Mouse (Mus musculus): ENCODE measurements around the gene Krit1. TPM values are rescaled to one million over a fixed set of nuclear protein-coding genes. Genes with fewer than 3 reads are reported as not detected.
"Not testable (repeated sequence)": the region's sequence is repeated elsewhere in the genome, so short reads cannot be mapped to it uniquely, and the experiment has no call there.

Gene Krit1
- polyA plus RNA-seq, 1 experiment: 2.1 TPM

DNA sequence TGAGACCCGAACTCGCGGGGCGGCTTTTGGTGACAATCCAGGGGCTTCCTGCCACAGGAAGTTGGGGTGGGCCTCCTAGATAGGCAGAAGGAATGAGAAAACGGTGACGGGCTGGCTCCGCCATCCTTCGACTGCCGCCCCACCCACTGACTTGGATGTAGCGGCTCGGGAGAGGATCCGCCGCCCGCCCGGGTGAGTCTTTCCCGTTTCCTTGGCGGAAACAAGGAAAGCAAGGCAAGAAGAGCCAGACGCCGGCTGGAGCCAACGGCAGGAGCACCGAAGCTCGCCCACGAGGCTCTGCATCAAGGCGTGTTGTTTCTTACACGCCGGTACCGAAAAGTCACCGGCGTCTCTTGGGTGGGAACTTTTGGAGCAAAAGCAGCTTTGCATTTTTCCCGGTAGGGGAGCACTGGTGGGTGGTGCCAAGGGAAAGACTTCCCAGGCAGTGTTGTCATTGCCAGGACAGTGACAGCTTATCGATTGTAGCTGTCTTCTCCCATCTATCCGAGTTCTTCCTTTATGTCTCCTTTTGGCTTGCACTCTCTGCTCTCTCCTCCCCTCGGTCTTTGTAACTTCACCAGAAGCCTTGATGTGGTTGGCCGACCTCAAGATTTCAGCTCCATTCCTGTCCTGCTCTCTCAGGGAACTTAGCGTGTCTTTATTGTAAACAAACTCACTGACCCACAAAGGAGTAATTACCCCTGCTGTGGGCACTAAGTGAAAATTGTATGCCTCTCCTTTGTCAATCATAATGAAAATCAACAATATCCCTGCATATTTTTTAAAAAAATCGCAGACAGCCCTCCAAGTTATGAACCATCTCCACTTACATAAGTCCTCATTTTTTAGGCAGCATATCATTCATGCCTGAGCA, 545 bp downstream of the Krit1 start:
- no peaks in the 10 kb centered on the region for H3K27me3 ChIP-seq (ENCODE audit: control insufficient read depth, insufficient read depth, low read length)
- 1% methylated on average over 36 of the region's 36 CpGs for WGBS
- peaks cover 4% of the 10 kb centered on the region for H3K36me3 ChIP-seq (ENCODE audit: control insufficient read depth, insufficient read depth, low read length)
- no peak; the same call in 1 of the 2 replicates for TF ChIP-seq POLR2A (IDR thresholded peaks at IDR 0.05; ENCODE audit: low read depth, low read length)
- no peak for TF ChIP-seq CTCF (IDR thresholded peaks at IDR 0.05; ENCODE audit: extremely low read depth, insufficient read length, insufficient replicate concordance, low read depth, low read length)
- peaks cover 4% of the 10 kb centered on the region; the same call in 1 of the 2 replicates for H3K4me1 ChIP-seq (ENCODE audit: control insufficient read depth, insufficient read depth, insufficient read length, low read length)
- H3K4me3 ChIP-seq (ENCODE audit: low read depth, low read length): peak overlapping the region; percentile 84
- peak overlapping the region; percentile 75 for H3K27ac ChIP-seq (ENCODE audit: insufficient read depth, low read depth, low read length)

DNA sequence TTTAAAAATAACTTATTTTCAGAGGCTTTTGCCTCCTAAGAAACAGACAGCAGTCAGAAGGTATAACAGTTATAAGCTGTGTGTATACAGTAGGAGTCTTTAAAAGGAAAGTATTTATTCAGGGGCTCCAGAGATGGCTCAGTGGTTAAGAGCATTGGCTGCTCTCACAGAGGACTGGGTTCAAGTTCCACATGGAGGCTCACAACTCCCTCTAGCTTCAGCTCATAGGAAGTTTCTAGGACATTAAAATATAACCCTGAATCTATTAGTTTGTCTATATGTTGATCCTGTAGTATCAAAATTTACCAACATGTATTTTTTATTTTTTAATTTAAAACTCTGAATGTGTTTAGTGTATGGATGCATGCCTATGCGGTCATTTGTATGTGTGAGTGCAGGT, 5.5 kb downstream of the Krit1 start:
- peaks cover 2% of the 10 kb centered on the region; the same call in 1 of the 2 replicates for H3K4me1 ChIP-seq (ENCODE audit: control insufficient read depth, insufficient read depth, insufficient read length, low read length)
- H3K4me3 ChIP-seq (ENCODE audit: low read depth, low read length): no peak overlapping the region
- peaks cover 17% of the 10 kb centered on the region for H3K36me3 ChIP-seq (ENCODE audit: control insufficient read depth, insufficient read depth, low read length)
- H3K27ac ChIP-seq (ENCODE audit: insufficient read depth, low read depth, low read length): no peak overlapping the region
- TF ChIP-seq CTCF (IDR thresholded peaks at IDR 0.05; ENCODE audit: extremely low read depth, insufficient read length, insufficient replicate concordance, low read depth, low read length) (no peak), POLR2A (IDR thresholded peaks at IDR 0.05; ENCODE audit: low read depth, low read length) (no peak)
- H3K27me3 ChIP-seq (ENCODE audit: control insufficient read depth, insufficient read depth, low read length): no peaks in the 10 kb centered on the region
- 96% methylated on average over 1 of the region's 1 CpGs for WGBS

DNA sequence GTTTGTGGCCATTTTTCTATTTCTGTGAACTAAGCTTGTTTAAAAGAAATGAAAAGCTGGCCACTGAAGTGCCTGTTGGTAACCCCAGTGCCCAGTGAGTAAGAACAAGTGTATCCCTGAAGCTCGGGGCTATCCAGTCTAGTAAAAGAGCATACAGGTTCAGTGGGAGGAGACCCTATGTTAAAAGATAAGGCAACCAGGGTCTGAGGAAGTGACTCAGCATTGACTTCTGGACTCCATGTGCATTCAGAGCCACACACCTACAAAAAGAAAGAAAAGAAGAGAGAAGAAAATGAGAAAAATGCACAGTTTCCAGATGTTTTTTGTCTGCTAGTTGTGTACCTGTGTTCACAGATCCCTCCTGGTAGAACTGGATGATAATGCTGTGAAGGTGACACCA, 31.1 kb downstream of the Krit1 start:
- no peaks in the 10 kb centered on the region for H3K27me3 ChIP-seq (ENCODE audit: control insufficient read depth, insufficient read depth, low read length)

DNA sequence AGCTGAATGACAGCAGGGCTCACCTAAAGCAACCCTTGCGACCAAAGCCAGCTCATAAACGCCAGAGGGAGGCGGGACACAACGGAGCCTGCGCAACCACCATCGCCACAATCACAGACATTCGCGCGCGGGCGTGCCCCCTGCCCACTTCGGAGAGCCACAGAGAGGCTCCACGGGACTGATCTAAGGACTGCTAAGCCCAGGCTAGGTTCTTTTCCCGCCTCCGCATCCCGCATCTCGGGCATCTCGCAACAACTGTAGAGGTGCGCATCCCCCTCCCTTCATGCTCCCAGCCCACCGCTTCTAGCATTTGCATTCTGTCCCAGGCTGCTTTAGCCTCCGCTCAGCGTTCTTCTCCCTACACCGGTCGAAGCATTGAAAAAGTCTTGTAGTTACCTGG, 42.0 kb downstream of the Krit1 start, which contains the start of gene Lrrd1:
Gene Lrrd1, plus strand, starts transcription at position 148 of the 400 bp plus-strand sequence.
- Histone ChIP-seq H3K36me3 (ENCODE audit: control insufficient read depth, insufficient read depth, low read length) (peaks cover 8% of the 10 kb centered on the region), H3K27ac (ENCODE audit: insufficient read depth, low read depth, low read length) (no peak within 1 kb of the TSS), H3K4me3 (ENCODE audit: low read depth, low read length) (no peak within 1 kb of the TSS), H3K27me3 (ENCODE audit: control insufficient read depth, insufficient read depth, low read length) (no peaks in the 10 kb centered on the region), H3K4me1 (ENCODE audit: control insufficient read depth, insufficient read depth, insufficient read length, low read length) (no peaks in the 10 kb centered on the region)
- TF ChIP-seq CTCF (IDR thresholded peaks at IDR 0.05; ENCODE audit: extremely low read depth, insufficient read length, insufficient replicate concordance, low read depth, low read length) (no peak), POLR2A (IDR thresholded peaks at IDR 0.05; ENCODE audit: low read depth, low read length) (no peak)
- WGBS: 20% methylated on average over 24 of the region's 24 CpGs

More for the DNA sequence above, 31.1 kb downstream of the Krit1 start:
- TF ChIP-seq CTCF (IDR thresholded peaks at IDR 0.05; ENCODE audit: extremely low read depth, insufficient read length, insufficient replicate concordance, low read depth, low read length) (no peak), POLR2A (IDR thresholded peaks at IDR 0.05; ENCODE audit: low read depth, low read length) (no peak)
- 64% methylated on average over 1 of the region's 1 CpGs for WGBS
- peaks cover 30% of the 10 kb centered on the region for H3K36me3 ChIP-seq (ENCODE audit: control insufficient read depth, insufficient read depth, low read length)
- no peaks in the 10 kb centered on the region for H3K4me1 ChIP-seq (ENCODE audit: control insufficient read depth, insufficient read depth, insufficient read length, low read length)
- no peak overlapping the region for H3K4me3 ChIP-seq (ENCODE audit: low read depth, low read length)
- no peak overlapping the region for H3K27ac ChIP-seq (ENCODE audit: insufficient read depth, low read depth, low read length)

DNA sequence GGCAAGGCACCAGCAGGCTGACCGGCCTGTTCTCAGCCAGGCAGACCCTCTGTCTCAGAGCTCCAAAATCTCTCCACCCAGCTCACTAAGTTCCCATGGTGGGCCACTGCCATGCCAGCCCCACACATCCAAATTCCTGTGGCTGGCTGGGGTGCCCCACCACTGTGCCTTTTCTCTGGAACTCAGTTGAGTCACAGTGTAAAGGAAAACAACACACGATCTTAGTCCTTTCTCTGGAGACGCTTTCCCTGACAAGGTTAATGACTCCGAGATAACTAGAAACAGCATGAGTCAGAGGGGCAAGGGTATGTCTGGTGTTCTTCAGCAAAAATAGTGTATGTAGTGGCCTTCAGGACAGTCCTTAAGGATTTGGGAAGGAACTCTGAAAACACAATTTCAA, 67.2 kb downstream of the Krit1 start:
- Histone ChIP-seq H3K4me3 (ENCODE audit: low read depth, low read length) (no peak overlapping the region), H3K27me3 (ENCODE audit: control insufficient read depth, insufficient read depth, low read length) (no peaks in the 10 kb centered on the region), H3K27ac (ENCODE audit: insufficient read depth, low read depth, low read length) (no peak overlapping the region), H3K4me1 (ENCODE audit: control insufficient read depth, insufficient read depth, insufficient read length, low read length) (no peaks in the 10 kb centered on the region), H3K36me3 (ENCODE audit: control insufficient read depth, insufficient read depth, low read length) (no peaks in the 10 kb centered on the region)
- no peak for TF ChIP-seq POLR2A (IDR thresholded peaks at IDR 0.05; ENCODE audit: low read depth, low read length)
- TF ChIP-seq CTCF (IDR thresholded peaks at IDR 0.05; ENCODE audit: extremely low read depth, insufficient read length, insufficient replicate concordance, low read depth, low read length): no peak
- 56% methylated on average over 4 of the region's 4 CpGs for WGBS

DNA sequence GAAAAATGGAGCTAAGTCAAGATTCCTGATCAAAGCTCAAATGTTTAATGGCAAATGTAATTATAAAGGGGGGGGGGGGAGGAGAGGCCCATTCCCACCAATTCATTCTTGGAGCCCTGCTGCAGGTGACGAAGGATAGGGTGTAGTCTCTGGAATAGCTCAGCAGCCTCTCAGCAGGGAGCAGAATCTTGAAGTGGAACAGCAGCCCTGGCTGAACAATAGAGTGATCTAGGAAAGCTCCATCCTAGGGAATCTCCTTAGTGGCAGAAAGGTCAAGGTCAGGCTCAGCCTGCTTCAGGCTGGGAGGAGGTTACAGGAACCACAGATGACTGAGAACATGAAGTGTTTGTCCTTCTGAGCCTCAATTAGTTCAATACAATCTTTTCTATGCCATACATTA, 69.4 kb downstream of the Krit1 start:
- TF ChIP-seq CTCF (IDR thresholded peaks at IDR 0.05; ENCODE audit: extremely low read depth, insufficient read length, insufficient replicate concordance, low read depth, low read length): no peak
- WGBS: 86% methylated on average over 1 of the region's 1 CpGs
- H3K27me3 ChIP-seq (ENCODE audit: control insufficient read depth, insufficient read depth, low read length): no peaks in the 10 kb centered on the region
- H3K4me3 ChIP-seq (ENCODE audit: low read depth, low read length): no peak overlapping the region
- H3K4me1 ChIP-seq (ENCODE audit: control insufficient read depth, insufficient read depth, insufficient read length, low read length): no peaks in the 10 kb centered on the region
- no peaks in the 10 kb centered on the region for H3K36me3 ChIP-seq (ENCODE audit: control insufficient read depth, insufficient read depth, low read length)
- no peak overlapping the region for H3K27ac ChIP-seq (ENCODE audit: insufficient read depth, low read depth, low read length)

DNA sequence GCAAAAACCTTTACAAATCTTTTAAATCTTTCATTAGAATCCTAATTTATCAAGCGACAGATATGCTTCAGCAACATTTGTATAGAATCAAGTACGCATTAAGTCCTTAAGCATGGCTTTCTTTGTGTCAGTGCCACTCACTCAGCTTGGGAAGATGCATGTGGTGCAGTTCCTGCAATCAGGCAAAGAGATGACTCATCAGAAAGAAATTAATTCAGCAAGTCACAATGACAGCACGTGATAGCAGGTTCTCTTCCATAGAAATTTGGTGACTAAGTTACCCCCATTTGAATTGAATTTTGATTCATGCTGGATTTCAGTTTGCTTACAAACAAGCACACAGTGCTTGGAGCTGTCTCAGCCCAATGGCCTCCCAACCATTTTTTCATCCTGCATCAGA, 70.5 kb downstream of the Krit1 start:
- TF ChIP-seq POLR2A (IDR thresholded peaks at IDR 0.05; ENCODE audit: low read depth, low read length) (no peak), CTCF (IDR thresholded peaks at IDR 0.05; ENCODE audit: extremely low read depth, insufficient read length, insufficient replicate concordance, low read depth, low read length) (no peak)

DNA sequence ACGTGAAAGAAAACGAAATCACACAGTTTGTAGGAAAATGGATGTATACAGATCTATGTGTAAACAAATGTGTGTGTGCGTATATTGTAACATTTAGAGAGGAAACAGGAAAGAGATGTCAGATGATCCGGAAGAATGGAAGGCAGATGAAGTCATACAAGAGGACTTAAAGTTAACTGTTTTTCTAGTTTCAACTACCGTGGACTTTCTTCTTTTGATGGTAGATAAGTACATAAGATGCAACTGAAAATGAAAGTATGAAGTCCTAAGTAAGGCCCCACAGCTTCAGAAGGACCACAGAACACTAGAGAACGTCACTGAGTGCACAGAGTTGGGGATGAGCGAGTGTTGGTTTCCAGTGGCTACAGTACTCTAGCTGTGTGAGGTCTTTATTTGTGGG, 83.9 kb downstream of the Krit1 start:
- not testable (repeated sequence) for H3K4me3 ChIP-seq (ENCODE audit: low read depth, low read length); H3K4me1 ChIP-seq (ENCODE audit: control insufficient read depth, insufficient read depth, insufficient read length, low read length); H3K27ac ChIP-seq (ENCODE audit: insufficient read depth, low read depth, low read length); H3K27me3 ChIP-seq (ENCODE audit: control insufficient read depth, insufficient read depth, low read length); H3K36me3 ChIP-seq (ENCODE audit: control insufficient read depth, insufficient read depth, low read length)
- 74% methylated on average over 7 of the region's 7 CpGs for WGBS

More for the DNA sequence above, 70.5 kb downstream of the Krit1 start:
- 82% methylated on average over 3 of the region's 3 CpGs for WGBS
- Histone ChIP-seq H3K4me3 (ENCODE audit: low read depth, low read length) (no peak overlapping the region), H3K36me3 (ENCODE audit: control insufficient read depth, insufficient read depth, low read length) (no peaks in the 10 kb centered on the region), H3K4me1 (ENCODE audit: control insufficient read depth, insufficient read depth, insufficient read length, low read length) (no peaks in the 10 kb centered on the region), H3K27me3 (ENCODE audit: control insufficient read depth, insufficient read depth, low read length) (no peaks in the 10 kb centered on the region), H3K27ac (ENCODE audit: insufficient read depth, low read depth, low read length) (no peak overlapping the region)
